Mouse (Mus musculus) bone marrow, adult 2 months (tissue): ENCODE measurements around the gene Gm11939.

Experiments
- CTCF ChIP-seq: fragments of 200-500 bp; IDR thresholded peaks from 2 replicates; pipeline ENCODE4 v1.5.1; 2011; ENCODE audit warnings: low read length, control low read depth; ENCODE audit not compliant: control insufficient read depth, insufficient read depth
- POLR2A ChIP-seq: fragments of 200-500 bp; IDR thresholded peaks from 2 replicates; pipeline ENCODE4 v1.6.1; 2011; ENCODE audit warnings: low read depth, mild to moderate bottlenecking, control low read depth, low read length, borderline replicate concordance; ENCODE audit not compliant: control insufficient read depth

DNA sequence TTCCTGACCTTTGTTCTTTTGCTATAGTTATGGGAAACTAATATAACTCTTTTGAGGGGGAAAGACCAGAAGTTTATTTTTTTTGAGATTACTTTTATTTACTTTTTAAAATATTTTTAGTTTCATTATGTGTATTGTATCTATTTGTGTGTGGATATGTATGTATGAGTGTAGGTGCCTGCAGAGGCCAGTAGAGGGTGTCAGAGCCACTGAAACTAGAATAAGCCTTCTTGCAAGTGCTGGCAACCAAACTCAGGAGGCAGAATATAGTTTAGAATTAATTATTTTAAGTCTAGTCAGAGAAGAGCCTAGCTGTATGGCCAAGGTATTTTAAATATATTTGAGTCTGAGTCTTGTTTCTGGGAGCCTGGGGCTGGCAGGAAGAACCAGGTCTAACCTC, 11.4 kb downstream of the Gm11939 start:
- TF ChIP-seq POLR2A (no peak), CTCF (no peak)
